Mouse (Mus musculus): ENCODE data around the gene Apoc2. TPM values are rescaled to one million over a fixed set of nuclear protein-coding genes. Genes with fewer than 3 reads are reported as not detected.

Gene Apoc2
- polyA plus RNA-seq, 1 experiment from 2014 or later = not detected

DNA sequence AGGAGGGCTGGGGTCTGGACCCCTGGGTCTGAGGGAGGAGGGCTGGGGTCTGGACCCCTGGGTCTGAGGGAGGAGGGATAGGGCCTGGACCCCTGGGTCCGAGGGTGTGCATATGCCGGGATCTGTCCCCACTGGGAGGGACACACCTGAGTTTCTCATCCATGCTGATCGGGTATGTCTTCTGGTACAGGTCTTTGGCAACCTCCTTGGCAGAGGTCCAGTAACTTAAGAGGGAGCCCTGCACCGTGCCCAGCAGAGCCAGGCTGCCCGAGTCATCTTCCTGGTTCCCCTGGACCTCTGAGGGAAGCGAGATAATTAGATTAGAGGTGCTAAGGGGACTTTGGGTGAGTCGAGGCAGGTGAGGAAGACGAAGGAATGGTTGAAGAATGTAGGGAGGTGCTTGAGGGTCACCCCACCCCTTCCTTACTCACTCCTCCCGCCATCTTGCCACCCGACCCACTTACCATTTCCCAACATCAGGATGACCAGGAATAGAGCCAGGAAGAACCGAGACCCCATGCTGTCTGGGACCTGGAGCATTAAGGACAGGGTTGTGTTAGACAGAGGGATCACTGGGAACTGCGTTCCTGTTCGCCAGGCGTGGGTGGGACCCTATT, 4.5 kb downstream of the Apoc2 start:
- Histone ChIP-seq H3K27ac (ENCODE audit: low read depth, low read length) (no peak overlapping the region), H3K4me2 (ENCODE audit: low read length) (no peak overlapping the region), H3K9me3 (ENCODE audit: control insufficient read depth, low read length) (no peaks in the 10 kb centered on the region), H3K4me1 (ENCODE audit: control insufficient read depth, insufficient read depth, low read depth, low read length) (0 out of 2 replicates have a peak, but pooled peaks cover 2% of the 10 kb centered on the region), H3K36me3 (ENCODE audit: control insufficient read depth, insufficient read depth, low read length) (no peaks in the 10 kb centered on the region), H3K27me3 (replicated peaks; ENCODE audit: control insufficient read depth, insufficient read depth, low read length) (no peaks in the 10 kb centered on the region), H3K9ac (ENCODE audit: low read depth, low read length) (no peak overlapping the region), H3K4me3 (ENCODE audit: low read length) (no peak overlapping the region)
- ATAC-seq = no peak
- 69% methylated on average over 14 of the region's 14 CpGs for WGBS

DNA sequence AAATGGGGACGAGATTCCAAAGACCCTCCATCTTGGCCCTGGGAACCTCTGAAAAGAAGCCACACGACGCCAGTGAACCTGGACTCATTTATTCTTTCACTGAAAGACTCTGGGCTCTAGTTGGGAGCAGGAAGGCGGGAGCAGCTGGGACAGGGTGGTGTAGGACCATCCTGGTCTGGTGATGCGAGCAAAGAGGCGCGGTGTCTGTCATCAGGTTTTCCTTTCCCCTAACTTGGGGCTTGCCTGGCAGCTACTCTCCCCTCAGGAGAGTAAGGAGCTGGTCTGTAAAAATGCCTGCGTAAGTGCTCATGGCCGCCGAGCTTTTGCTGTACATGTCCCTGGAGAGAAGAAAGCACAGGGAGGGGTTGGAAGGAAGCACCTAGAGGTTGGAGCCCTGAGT, 6.2 kb downstream of the Apoc2 start:
- H3K27ac ChIP-seq (ENCODE audit: low read depth, low read length) = no peak overlapping the region
- ATAC-seq = no peak
- H3K9ac ChIP-seq (ENCODE audit: low read depth, low read length) = no peak overlapping the region
- no peaks in the 10 kb centered on the region for H3K27me3 ChIP-seq (replicated peaks; ENCODE audit: control insufficient read depth, insufficient read depth, low read length)
- no peak overlapping the region for H3K4me3 ChIP-seq (ENCODE audit: low read length)
- 64% methylated on average over 10 of the region's 10 CpGs for WGBS
- H3K4me1 ChIP-seq (ENCODE audit: control insufficient read depth, insufficient read depth, low read depth, low read length) = 0 out of 2 replicates have a peak, but pooled peaks cover 2% of the 10 kb centered on the region
- H3K4me2 ChIP-seq (ENCODE audit: low read length) = no peak overlapping the region
- no peaks in the 10 kb centered on the region for H3K9me3 ChIP-seq (ENCODE audit: control insufficient read depth, low read length)
- no peaks in the 10 kb centered on the region for H3K36me3 ChIP-seq (ENCODE audit: control insufficient read depth, insufficient read depth, low read length)

DNA sequence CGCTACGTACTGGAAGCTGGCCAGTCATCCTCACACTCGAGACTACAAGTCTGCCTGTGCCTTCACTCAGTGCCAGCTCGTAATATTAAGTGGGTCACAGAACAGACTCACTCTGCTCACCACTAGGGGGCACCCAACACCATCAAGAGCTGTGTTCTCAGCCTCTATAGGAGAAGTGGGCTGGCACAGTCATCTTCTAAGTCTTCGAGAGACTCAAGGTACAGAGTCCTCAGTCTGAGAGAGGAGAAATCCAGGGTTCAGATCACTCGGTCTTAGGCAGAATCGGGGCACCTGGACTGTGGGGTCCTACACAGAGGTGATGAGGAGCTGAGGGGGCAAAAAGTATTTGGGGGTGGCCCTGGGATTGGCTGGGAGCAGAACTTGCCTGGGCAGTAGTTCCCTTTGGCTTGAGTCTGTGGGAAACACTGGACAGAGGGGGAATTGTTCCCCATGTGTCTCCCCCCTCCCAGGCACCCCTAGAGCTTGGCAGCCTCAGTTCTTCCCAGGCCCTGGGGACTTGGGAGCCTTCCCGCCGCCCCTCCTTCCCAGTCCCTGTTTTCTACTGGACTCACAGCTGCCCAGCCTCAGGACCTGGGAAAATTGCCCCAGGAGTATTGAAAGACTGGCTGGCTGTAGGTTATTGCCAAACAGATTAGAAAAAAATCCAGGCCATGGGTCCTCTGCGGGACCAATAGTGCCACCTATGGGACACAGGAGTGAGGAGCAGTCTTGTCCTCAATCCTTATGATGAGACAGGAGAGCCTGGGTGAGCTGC, 8.6 kb downstream of the Apoc2 start:
- peak; percentile 79 for ATAC-seq
- peaks cover 8% of the 10 kb centered on the region for H3K4me1 ChIP-seq (ENCODE audit: control insufficient read depth, insufficient read depth, low read depth, low read length)
- WGBS = 5% methylated on average over 10 of the region's 10 CpGs
- H3K27ac ChIP-seq (ENCODE audit: low read depth, low read length) = peak overlapping the region; percentile 72
- no peaks in the 10 kb centered on the region for H3K9me3 ChIP-seq (ENCODE audit: control insufficient read depth, low read length)
- H3K4me3 ChIP-seq (ENCODE audit: low read length) = no peak overlapping the region
- peak overlapping the region; percentile 39 for H3K4me2 ChIP-seq (ENCODE audit: low read length)
- no peaks in the 10 kb centered on the region for H3K36me3 ChIP-seq (ENCODE audit: control insufficient read depth, insufficient read depth, low read length)
- H3K9ac ChIP-seq (ENCODE audit: low read depth, low read length) = peak overlapping the region; percentile 31; the same call in 1 of the 2 replicates
- no peaks in the 10 kb centered on the region for H3K27me3 ChIP-seq (replicated peaks; ENCODE audit: control insufficient read depth, insufficient read depth, low read length)

DNA sequence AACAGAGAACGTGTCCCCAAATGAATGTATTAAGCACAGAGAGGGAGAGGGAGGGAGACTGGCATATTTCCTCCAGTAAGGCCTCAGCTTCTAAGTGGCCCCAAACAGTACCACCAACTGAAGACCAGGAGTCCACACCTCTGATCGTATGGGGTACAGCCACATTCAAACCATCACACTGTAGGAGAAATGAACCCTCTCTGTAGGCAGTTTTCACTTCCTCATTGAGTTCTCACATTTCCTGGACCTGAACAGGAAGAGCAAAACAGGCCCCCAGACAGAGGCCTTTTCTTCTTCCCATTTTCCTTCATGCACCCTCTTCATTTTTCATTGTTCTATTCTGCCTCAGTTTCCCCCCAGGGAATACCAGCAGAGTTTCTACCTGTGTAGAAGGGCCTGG, 10.3 kb downstream of the Apoc2 start:
- H3K9ac ChIP-seq (ENCODE audit: low read depth, low read length) = no peak overlapping the region
- ATAC-seq = no peak
- no peak overlapping the region for H3K27ac ChIP-seq (ENCODE audit: low read depth, low read length)
- H3K36me3 ChIP-seq (ENCODE audit: control insufficient read depth, insufficient read depth, low read length) = no peaks in the 10 kb centered on the region
- no peaks in the 10 kb centered on the region for H3K27me3 ChIP-seq (replicated peaks; ENCODE audit: control insufficient read depth, insufficient read depth, low read length)
- H3K4me1 ChIP-seq (ENCODE audit: control insufficient read depth, insufficient read depth, low read depth, low read length) = peaks cover 19% of the 10 kb centered on the region
- WGBS = 83% methylated on average over 2 of the region's 2 CpGs
- no peak overlapping the region for H3K4me3 ChIP-seq (ENCODE audit: low read length)
- no peak overlapping the region for H3K4me2 ChIP-seq (ENCODE audit: low read length)
- no peaks in the 10 kb centered on the region for H3K9me3 ChIP-seq (ENCODE audit: control insufficient read depth, low read length)

DNA sequence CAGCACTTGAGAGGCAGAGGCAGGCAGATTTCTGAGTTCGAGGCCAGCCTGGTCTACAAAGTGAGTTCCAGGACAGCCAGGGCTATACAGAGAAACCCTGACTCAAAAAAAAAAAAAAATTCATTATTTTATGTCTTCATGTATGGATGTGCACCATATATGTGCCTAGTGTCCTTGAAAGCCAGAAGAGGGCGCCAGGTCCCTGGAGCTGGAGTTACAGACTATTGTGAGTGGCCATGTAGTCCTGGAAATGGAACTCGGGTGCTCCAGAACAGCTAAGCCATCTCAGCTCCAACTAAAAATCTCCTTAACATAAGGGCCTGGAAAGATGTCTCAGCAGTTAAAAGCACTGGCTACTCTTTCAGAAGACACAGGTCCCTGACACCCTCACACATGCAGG, 11.0 kb downstream of the Apoc2 start:
- 65% methylated on average over 3 of the region's 3 CpGs for WGBS
- H3K9ac ChIP-seq (ENCODE audit: low read depth, low read length) = no peak overlapping the region
- H3K4me2 ChIP-seq (ENCODE audit: low read length) = no peak overlapping the region
- H3K4me1 ChIP-seq (ENCODE audit: control insufficient read depth, insufficient read depth, low read depth, low read length) = peaks cover 19% of the 10 kb centered on the region
- ATAC-seq = no peak
- H3K27me3 ChIP-seq (replicated peaks; ENCODE audit: control insufficient read depth, insufficient read depth, low read length) = no peaks in the 10 kb centered on the region
- H3K27ac ChIP-seq (ENCODE audit: low read depth, low read length) = no peak overlapping the region
- no peaks in the 10 kb centered on the region for H3K36me3 ChIP-seq (ENCODE audit: control insufficient read depth, insufficient read depth, low read length)
- H3K9me3 ChIP-seq (ENCODE audit: control insufficient read depth, low read length) = no peaks in the 10 kb centered on the region
- H3K4me3 ChIP-seq (ENCODE audit: low read length) = no peak overlapping the region

DNA sequence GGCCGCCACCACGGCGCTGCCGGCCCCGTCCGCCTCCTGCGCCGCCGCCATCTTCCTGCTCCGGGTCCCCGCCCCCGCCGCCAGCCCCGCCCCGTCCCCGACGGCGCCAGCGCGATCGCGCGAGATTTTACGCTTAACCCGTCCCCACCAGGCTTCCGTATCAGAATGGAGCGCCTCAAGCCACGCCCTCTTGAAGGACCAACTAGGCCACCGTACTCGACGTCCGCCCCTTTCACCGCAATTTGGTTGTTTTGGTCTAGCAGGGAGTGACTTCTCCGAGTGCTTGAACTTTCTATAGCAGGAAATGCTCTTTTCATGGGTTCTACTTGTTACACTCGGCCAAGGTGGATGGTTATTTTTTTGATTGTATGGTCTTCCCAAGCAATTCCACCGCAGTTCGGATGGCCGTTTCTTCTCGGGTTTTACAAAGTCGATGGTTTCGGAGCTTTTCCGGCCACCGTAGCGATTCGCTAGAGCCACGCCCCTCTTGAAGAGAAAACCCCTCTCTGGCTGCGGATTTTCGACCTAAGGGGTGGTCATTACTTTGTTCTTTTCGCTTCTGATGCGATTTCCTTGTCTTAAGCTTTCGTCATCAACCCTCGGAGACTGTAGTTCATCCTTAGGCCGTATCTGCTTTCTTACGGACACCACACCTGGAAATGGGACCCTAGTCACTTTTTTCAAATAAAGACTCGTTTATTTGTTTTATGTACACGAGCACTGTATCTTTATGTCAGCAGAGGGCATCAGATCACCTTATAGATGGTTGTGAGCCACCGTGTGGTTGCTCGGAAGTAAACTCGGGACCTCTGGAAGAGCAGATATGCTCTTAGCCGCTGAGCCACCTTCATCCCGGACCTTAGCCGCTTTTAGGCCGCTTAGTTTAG, 12.5 kb downstream of the Apoc2 start, which contains the start of gene Clptm1:
Clptm1 (minus strand) TSS at position 79 of the 887 bp plus-strand sequence.
- Histone ChIP-seq H3K9me3 (ENCODE audit: control insufficient read depth, low read length) (no peaks in the 10 kb centered on the region), H3K27ac (ENCODE audit: low read depth, low read length) (peak within 1 kb of the TSS; percentile 88), H3K4me3 (ENCODE audit: low read length) (peak within 1 kb of the TSS; percentile 95), H3K4me2 (ENCODE audit: low read length) (peak within 1 kb of the TSS; percentile 86), H3K36me3 (ENCODE audit: control insufficient read depth, insufficient read depth, low read length) (no peaks in the 10 kb centered on the region), H3K27me3 (replicated peaks; ENCODE audit: control insufficient read depth, insufficient read depth, low read length) (no peaks in the 10 kb centered on the region), H3K4me1 (ENCODE audit: control insufficient read depth, insufficient read depth, low read depth, low read length) (peaks cover 19% of the 10 kb centered on the region), H3K9ac (ENCODE audit: low read depth, low read length) (peak within 1 kb of the TSS; percentile 96)
- WGBS = under 1% methylated on average over 63 of the region's 63 CpGs
- peak; percentile 81 for ATAC-seq

DNA sequence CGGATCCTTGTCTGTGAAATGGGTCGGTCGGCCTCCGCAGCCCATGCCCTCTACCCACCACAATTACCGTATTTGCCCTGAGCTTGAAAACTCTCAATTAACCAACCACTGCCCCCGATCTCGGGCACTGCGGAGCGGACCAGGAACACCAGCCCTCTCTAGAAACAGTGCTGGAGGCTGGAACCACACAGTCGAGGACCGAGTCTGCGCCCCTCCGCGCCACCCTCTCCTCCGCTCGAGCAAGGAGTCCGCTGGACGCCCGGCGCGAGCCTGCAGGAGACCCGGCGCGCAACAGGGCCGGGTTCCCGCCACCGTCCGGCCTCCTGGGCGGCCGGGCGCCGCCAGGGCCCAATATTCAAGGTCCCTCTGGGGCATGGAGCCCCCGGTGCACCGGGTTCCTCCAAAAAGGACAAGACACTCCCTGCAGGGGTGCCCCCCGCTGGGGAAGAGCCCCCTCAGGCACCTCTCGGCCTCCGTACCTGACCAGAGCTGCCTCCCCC, 13.2 kb downstream of the Apoc2 start:
- H3K9me3 ChIP-seq (ENCODE audit: control insufficient read depth, low read length) = no peaks in the 10 kb centered on the region
- peak overlapping the region; percentile 95 for H3K4me3 ChIP-seq (ENCODE audit: low read length)
- H3K9ac ChIP-seq (ENCODE audit: low read depth, low read length) = peak overlapping the region; percentile 96
- H3K27ac ChIP-seq (ENCODE audit: low read depth, low read length) = peak overlapping the region; percentile 72
- peak overlapping the region; percentile 86 for H3K4me2 ChIP-seq (ENCODE audit: low read length)
- H3K27me3 ChIP-seq (replicated peaks; ENCODE audit: control insufficient read depth, insufficient read depth, low read length) = no peaks in the 10 kb centered on the region
- no peaks in the 10 kb centered on the region for H3K36me3 ChIP-seq (ENCODE audit: control insufficient read depth, insufficient read depth, low read length)
- ATAC-seq = peak; percentile 53
- H3K4me1 ChIP-seq (ENCODE audit: control insufficient read depth, insufficient read depth, low read depth, low read length) = peaks cover 19% of the 10 kb centered on the region
- under 1% methylated on average over 33 of the region's 37 CpGs for WGBS

DNA sequence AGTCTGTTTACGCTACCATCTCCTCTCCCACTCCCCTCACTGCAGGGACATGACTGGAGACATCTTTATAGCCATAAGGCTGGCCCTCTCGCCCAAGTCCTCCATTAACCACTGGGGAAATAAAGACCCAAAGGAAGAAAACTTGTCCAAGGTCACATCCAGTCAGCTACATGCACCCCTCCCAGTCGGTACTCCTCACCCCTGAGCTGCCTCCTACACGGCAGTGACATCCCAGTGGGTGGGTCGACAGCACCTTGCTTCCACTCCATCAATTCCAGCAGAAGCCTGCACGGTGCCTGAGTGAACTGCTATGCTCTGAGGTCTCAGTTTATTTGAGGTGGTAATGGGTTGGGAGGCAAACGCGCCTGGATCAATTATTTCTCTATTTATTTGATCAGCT, 13.8 kb downstream of the Apoc2 start:
- Histone ChIP-seq H3K4me3 (ENCODE audit: low read length) (peak overlapping the region; percentile 95), H3K4me2 (ENCODE audit: low read length) (peak overlapping the region; percentile 86), H3K27ac (ENCODE audit: low read depth, low read length) (no peak overlapping the region), H3K27me3 (replicated peaks; ENCODE audit: control insufficient read depth, insufficient read depth, low read length) (no peaks in the 10 kb centered on the region), H3K4me1 (ENCODE audit: control insufficient read depth, insufficient read depth, low read depth, low read length) (peaks cover 18% of the 10 kb centered on the region), H3K9me3 (ENCODE audit: control insufficient read depth, low read length) (no peaks in the 10 kb centered on the region), H3K36me3 (ENCODE audit: control insufficient read depth, insufficient read depth, low read length) (no peaks in the 10 kb centered on the region), H3K9ac (ENCODE audit: low read depth, low read length) (peak overlapping the region; percentile 96)
- WGBS = 15% methylated on average over 8 of the region's 8 CpGs
- no peak for ATAC-seq

All from hindbrain, embryonic 16.5 days (tissue).